Mouse (Mus musculus) embryonic facial prominence, embryonic 12.5 days (tissue): Measurements from ENCODE around the gene Metrn. TPM values are rescaled to one million over a fixed set of nuclear protein-coding genes. Genes with fewer than 3 reads are reported as not detected.

Experiments
- ATAC-seq: fragments of 200-750 bp; cut with Nextera tagmentation; 2 replicates; pipeline ENCODE4 v1.8.0; 2017; ENCODE audit not compliant: insufficient number of reproducible peaks, insufficient read depth, low FRiP score, low TSS enrichment
- H3K27ac ChIP-seq: fragments of 300-500 bp; sonication (generic); 2 replicates; pipeline ENCODE4 v1.5.1; 2016; ENCODE audit warnings: mild to moderate bottlenecking
- H3K27me3 ChIP-seq: fragments of 300-500 bp; sonication (generic); 2 replicates; pipeline ENCODE4 v1.6.1; 2016; ENCODE audit warnings: mild to moderate bottlenecking, moderate library complexity
- H3K36me3 ChIP-seq: fragments of 300-500 bp; sonication (generic); 2 replicates; pipeline ENCODE4 v1.6.1; 2016; ENCODE audit warnings: mild to moderate bottlenecking
- H3K4me1 ChIP-seq: fragments of 300-500 bp; sonication (generic); 2 replicates; pipeline ENCODE4 v1.6.1; 2016
- H3K4me2 ChIP-seq: fragments of 300-500 bp; sonication (generic); replicated peaks from 2 replicates; pipeline ENCODE4 v1.6.1; 2016; ENCODE audit warnings: mild to moderate bottlenecking, moderate library complexity
- H3K4me3 ChIP-seq: fragments of 300-500 bp; sonication (generic); 2 replicates; pipeline ENCODE4 v1.5.1; 2016; ENCODE audit warnings: mild to moderate bottlenecking
- H3K9ac ChIP-seq: fragments of 300-500 bp; sonication (generic); 2 replicates; pipeline ENCODE4 v1.6.1; 2016; ENCODE audit warnings: mild to moderate bottlenecking, moderate library complexity
- H3K9me3 ChIP-seq: fragments of 300-500 bp; sonication (generic); 2 replicates; pipeline ENCODE4 v1.6.1; 2016; ENCODE audit warnings: mild to moderate bottlenecking, moderate library complexity
- WGBS: fragments of 180-500 bp; shearing (Covaris S2); methylation state at CpG from one replicate; pipeline ENCODE4 v1.1.7; 2016; 5-methylcytosine and 5-hydroxymethylcytosine counted together
- polyA plus RNA-seq: library from polyadenylated mRNA; unstranded; fragments of >200 nt; fragmentation: Nextera tagmentation; extraction: Ambion mirVana; gene quantifications from 2 replicates; pipeline ENCODE4 v1.2.1, GENCODE M21; 2016

Metrn gene
- 58.7 and 65.9 TPM in 2 replicates for polyA plus RNA-seq

- ATAC-seq, result peak; percentile 61; the same call in 1 of the 2 replicates
- peaks cover 35% of the 10 kb centered on the region for H3K4me1 ChIP-seq
These were observed at the start of gene Metrn for GRCm38 (mm10) chr17:25796951-25797369. Metrn (minus strand) TSS chr17:25797136.

GRCm38 (mm10) chr17:25844396-25844901 is 47.5 kb upstream of the Metrn start, which contains the start of gene Rhot2:
Rhot2 (minus strand) TSS chr17:25844851.
- Histone ChIP-seq H3K9ac (peak within 1 kb of the TSS; percentile 91), H3K36me3 (peaks cover 56% of the 10 kb centered on the region), H3K4me2 (peak within 1 kb of the TSS; percentile 91), H3K27me3 (no peaks in the 10 kb centered on the region), H3K4me1 (peaks cover 11% of the 10 kb centered on the region), H3K4me3 (peak within 1 kb of the TSS; percentile 85), H3K27ac (peak within 1 kb of the TSS; percentile 82), H3K9me3 (no peaks in the 10 kb centered on the region)
- ATAC-seq, result peak; percentile 90
- 1% methylated on average over 21 of the region's 21 CpGs for WGBS

More at GRCm38 (mm10) chr17:25796951-25797369, at the start of gene Metrn:
- H3K36me3 ChIP-seq, result no peaks in the 10 kb centered on the region; the same call in 1 of the 2 replicates
- under 1% methylated on average over 35 of the region's 35 CpGs for WGBS
- H3K27me3 ChIP-seq, result no peaks in the 10 kb centered on the region
- H3K4me3 ChIP-seq, result peak within 1 kb of the TSS; percentile 86
- peak within 1 kb of the TSS; percentile 95 for H3K4me2 ChIP-seq
- H3K27ac ChIP-seq, result peak within 1 kb of the TSS; percentile 65
- no peaks in the 10 kb centered on the region for H3K9me3 ChIP-seq
- peak within 1 kb of the TSS; percentile 68 for H3K9ac ChIP-seq

GRCm38 (mm10) chr17:25843636-25844395 is 46.9 kb upstream of the Metrn start:
- Histone ChIP-seq H3K27ac (peak overlapping the region; percentile 82), H3K36me3 (peaks cover 58% of the 10 kb centered on the region), H3K27me3 (no peaks in the 10 kb centered on the region), H3K9me3 (no peaks in the 10 kb centered on the region), H3K4me2 (peak overlapping the region; percentile 91), H3K9ac (peak overlapping the region; percentile 91), H3K4me3 (peak overlapping the region; percentile 85), H3K4me1 (peaks cover 11% of the 10 kb centered on the region)
- 2% methylated on average over 38 of the region's 38 CpGs for WGBS
- 0 out of 2 replicates have a peak, but pooled peaks have one; percentile 4 for ATAC-seq

- no peak for ATAC-seq
- Histone ChIP-seq H3K9me3 (no peaks in the 10 kb centered on the region), H3K4me1 (peaks cover 11% of the 10 kb centered on the region), H3K4me3 (peak overlapping the region; percentile 85), H3K4me2 (peak overlapping the region; percentile 91), H3K27ac (no peak overlapping the region; the same call in 1 of the 2 replicates), H3K27me3 (no peaks in the 10 kb centered on the region), H3K9ac (peak overlapping the region; percentile 91), H3K36me3 (peaks cover 59% of the 10 kb centered on the region)
- WGBS, result 91% methylated on average over 4 of the region's 4 CpGs
These were observed 46.2 kb upstream of the Metrn start for GRCm38 (mm10) chr17:25843122-25843521.

DNA sequence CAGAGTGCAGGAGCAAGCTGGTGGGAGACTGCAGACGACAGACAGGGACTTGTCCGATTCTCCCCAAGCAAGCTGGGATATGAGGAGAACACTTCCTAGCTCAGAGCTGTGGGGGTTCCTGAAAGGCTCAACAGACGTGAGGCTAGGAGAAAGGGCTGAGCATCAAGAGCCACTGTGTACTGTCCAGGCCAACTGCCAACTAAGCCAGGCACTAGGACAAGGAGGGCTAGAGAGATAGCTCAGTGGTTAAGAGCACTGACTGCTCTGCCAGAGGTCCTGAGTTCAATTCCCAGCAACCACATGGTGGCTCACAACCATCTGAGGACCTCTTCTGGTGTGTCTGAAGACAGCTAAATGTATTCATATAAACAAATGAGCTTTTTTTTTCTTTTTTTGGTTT is 45.6 kb upstream of the Metrn start:
- Histone ChIP-seq H3K4me2 (no peak overlapping the region), H3K9me3 (no peaks in the 10 kb centered on the region), H3K9ac (no peak overlapping the region), H3K27ac (no peak overlapping the region), H3K4me3 (no peak overlapping the region), H3K27me3 (no peaks in the 10 kb centered on the region), H3K4me1 (peaks cover 15% of the 10 kb centered on the region), H3K36me3 (peaks cover 59% of the 10 kb centered on the region)
- WGBS, result 80% methylated on average over 3 of the region's 3 CpGs
- no peak for ATAC-seq

GRCm38 (mm10) chr17:25841117-25841880 is 44.4 kb upstream of the Metrn start, which contains the start of gene Gm20683:
Gm20683 (minus strand) TSS chr17:25841763.
- WGBS, result 92% methylated on average over 22 of the region's 22 CpGs
- Histone ChIP-seq H3K9me3 (no peaks in the 10 kb centered on the region), H3K4me1 (peaks cover 27% of the 10 kb centered on the region), H3K4me2 (no peak within 1 kb of the TSS), H3K9ac (no peak within 1 kb of the TSS), H3K36me3 (peaks cover 58% of the 10 kb centered on the region), H3K27me3 (no peaks in the 10 kb centered on the region), H3K27ac (no peak within 1 kb of the TSS), H3K4me3 (no peak within 1 kb of the TSS)
- no peak for ATAC-seq

- no peak overlapping the region for H3K9ac ChIP-seq
- H3K4me2 ChIP-seq, result no peak overlapping the region
- no peak overlapping the region for H3K27ac ChIP-seq
- H3K27me3 ChIP-seq, result no peaks in the 10 kb centered on the region
- H3K9me3 ChIP-seq, result no peaks in the 10 kb centered on the region
- no peak overlapping the region for H3K4me3 ChIP-seq
- peaks cover 35% of the 10 kb centered on the region for H3K4me1 ChIP-seq
- WGBS, result 91% methylated on average over 6 of the region's 6 CpGs
- peaks cover 57% of the 10 kb centered on the region for H3K36me3 ChIP-seq
- no peak for ATAC-seq
These were observed 43.6 kb upstream of the Metrn start for GRCm38 (mm10) chr17:25840519-25840918.

DNA sequence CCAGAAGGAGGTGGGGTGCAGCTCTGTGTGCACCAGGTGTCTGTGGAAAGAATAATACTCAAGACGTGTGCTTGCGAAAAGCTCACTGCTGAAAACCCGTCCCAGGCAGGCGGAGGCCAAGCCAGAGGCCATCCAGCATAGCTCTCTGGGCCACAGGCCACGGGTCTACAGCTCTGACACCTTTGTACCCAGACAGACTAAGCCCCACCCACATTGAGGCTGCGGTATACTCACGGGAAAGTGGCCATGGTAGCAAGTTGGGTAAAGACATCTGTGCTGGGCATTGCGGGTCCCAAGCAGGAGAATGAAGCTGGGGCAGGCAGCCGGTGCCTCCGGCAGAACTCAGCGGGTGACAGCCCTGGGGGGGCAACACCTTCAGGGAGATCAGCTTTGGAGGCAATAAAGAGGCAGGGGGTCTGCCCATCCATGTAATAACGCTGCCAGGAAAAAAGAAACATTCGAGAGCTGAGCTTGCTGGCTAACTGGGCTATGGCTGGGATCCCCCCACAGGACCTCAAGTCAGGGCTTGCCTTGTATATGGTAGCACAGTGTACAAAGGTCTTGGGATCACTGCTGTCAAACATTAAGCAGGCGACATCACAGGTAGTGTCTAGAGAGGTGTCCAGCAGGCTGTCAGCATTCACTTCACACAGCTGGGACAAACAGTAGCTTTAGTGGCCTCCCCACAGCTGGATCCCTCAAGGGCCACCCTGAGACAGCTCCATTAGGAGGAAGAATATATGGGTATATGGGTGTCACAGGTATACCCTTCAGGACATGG is 42.7 kb upstream of the Metrn start:
- peaks cover 43% of the 10 kb centered on the region for H3K4me1 ChIP-seq
- 86% methylated on average over 14 of the region's 14 CpGs for WGBS
- H3K27ac ChIP-seq, result no peak overlapping the region
- no peak for ATAC-seq
- no peaks in the 10 kb centered on the region for H3K27me3 ChIP-seq
- H3K4me2 ChIP-seq, result no peak overlapping the region
- H3K36me3 ChIP-seq, result peaks cover 59% of the 10 kb centered on the region
- H3K9ac ChIP-seq, result no peak overlapping the region
- no peak overlapping the region for H3K4me3 ChIP-seq
- H3K9me3 ChIP-seq, result no peaks in the 10 kb centered on the region

DNA sequence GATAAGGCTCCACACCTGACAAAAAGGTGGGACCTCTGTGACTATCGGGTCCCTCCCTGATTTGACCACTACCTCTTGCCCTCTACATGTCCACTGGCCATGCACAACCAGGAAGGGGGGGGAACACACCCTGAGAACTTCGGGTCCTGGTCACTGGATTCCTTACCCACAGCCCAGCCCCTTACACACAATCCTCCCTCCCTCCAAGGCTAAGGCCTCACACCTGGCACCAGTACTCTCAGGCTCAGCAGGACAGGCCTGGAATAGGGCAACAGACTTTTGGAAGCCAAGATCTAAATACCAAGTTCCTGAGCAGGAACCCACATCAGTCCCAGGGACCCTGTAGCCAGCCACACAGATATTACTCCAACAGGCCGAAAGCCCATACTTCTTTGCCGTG is 42.0 kb upstream of the Metrn start:
- Histone ChIP-seq H3K4me3 (no peak overlapping the region), H3K9ac (no peak overlapping the region), H3K27ac (no peak overlapping the region), H3K4me2 (no peak overlapping the region), H3K36me3 (peaks cover 59% of the 10 kb centered on the region), H3K9me3 (no peaks in the 10 kb centered on the region), H3K27me3 (no peaks in the 10 kb centered on the region), H3K4me1 (peaks cover 50% of the 10 kb centered on the region)
- ATAC-seq, result no peak
- 88% methylated on average over 4 of the region's 4 CpGs for WGBS

DNA sequence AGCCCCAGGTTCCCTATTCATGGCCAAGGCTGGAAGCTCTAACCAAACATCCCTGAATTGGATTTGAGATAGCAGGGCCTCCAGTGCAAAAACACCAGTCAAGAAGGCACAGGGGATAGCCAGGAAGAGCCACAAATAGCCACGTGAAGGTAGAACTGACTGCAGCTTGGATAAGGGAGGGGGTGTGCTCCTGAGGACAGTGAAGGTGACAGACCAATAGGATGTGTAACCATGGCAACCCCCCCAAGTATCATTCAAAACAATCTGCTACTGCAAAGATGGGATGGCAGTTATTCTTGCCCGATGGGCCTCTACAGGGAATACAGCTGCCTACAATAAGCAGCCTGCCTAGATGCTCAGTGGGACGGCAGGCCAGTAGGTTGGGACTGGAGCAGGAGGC is 40.6 kb upstream of the Metrn start:
- peak overlapping the region; percentile 36; the same call in 1 of the 2 replicates for H3K4me3 ChIP-seq
- H3K4me1 ChIP-seq, result peaks cover 43% of the 10 kb centered on the region
- 53% methylated on average over 3 of the region's 3 CpGs for WGBS
- no peak for ATAC-seq
- no peaks in the 10 kb centered on the region for H3K27me3 ChIP-seq
- H3K4me2 ChIP-seq, result peak overlapping the region; percentile 79
- no peak overlapping the region for H3K9ac ChIP-seq
- H3K27ac ChIP-seq, result no peak overlapping the region
- peaks cover 58% of the 10 kb centered on the region for H3K36me3 ChIP-seq
- H3K9me3 ChIP-seq, result no peaks in the 10 kb centered on the region

GRCm38 (mm10) chr17:25837076-25837410 is 40.1 kb upstream of the Metrn start, which contains the start of gene Rhbdl1:
Rhbdl1 (minus strand) TSS chr17:25837295.
- ATAC-seq, result no peak
- 2% methylated on average over 28 of the region's 29 CpGs for WGBS
- Histone ChIP-seq H3K27me3 (no peaks in the 10 kb centered on the region), H3K9ac (peak within 1 kb of the TSS; percentile 55), H3K27ac (no peak within 1 kb of the TSS), H3K4me1 (peaks cover 43% of the 10 kb centered on the region), H3K4me3 (peak within 1 kb of the TSS; percentile 36), H3K36me3 (peaks cover 53% of the 10 kb centered on the region), H3K4me2 (peak within 1 kb of the TSS; percentile 79), H3K9me3 (no peaks in the 10 kb centered on the region)
